ENCODE assay signal across 14 mouse cellular contexts in genomic region chr10:42154727-42155126, GRCm38 (mm10).
"Had no signal": no experiment of that assay in that cellular context is flagged by ENCODE, and none has a peak within 500 bp of the region (broad histone marks: within the 10 kb centered on the region; RNA-seq: fewer than 3 reads in every experiment).

No protein-coding gene starts in this region.

- H3K9ac ChIP-seq: lung, embryonic 14.5 days; midbrain, embryonic 13.5 days; midbrain, embryonic 15.5 days; neural tube, embryonic 12.5 days; stomach, embryonic 15.5 days had no signal

- DNase-seq: lung, adult 18-20 months; lung, embryonic 14.5 days; lung, postnatal 10 days; lung, postnatal 4 days; right cerebral cortex, postnatal 14 days; thymus, postnatal 14 days; thymus, postnatal 36 days had no signal

- H3K4me3 ChIP-seq: megakaryocyte, embryonic 14.5 days; midbrain, embryonic 13.5 days; midbrain, embryonic 15.5 days; neural tube, embryonic 12.5 days; stomach, embryonic 15.5 days had no signal

- ATAC-seq: midbrain, embryonic 13.5 days; midbrain, embryonic 15.5 days had no signal

- H3K27ac ChIP-seq: midbrain, embryonic 13.5 days; midbrain, embryonic 15.5 days; neural tube, embryonic 12.5 days; stomach, embryonic 15.5 days; stomach, postnatal 0 days had no signal

- H3K9me3 ChIP-seq: midbrain, embryonic 15.5 days; stomach, embryonic 15.5 days had no signal

- H3K36me3 ChIP-seq: midbrain, embryonic 13.5 days; midbrain, embryonic 15.5 days; neural tube, embryonic 12.5 days; stomach, embryonic 15.5 days had no signal

- H3K4me1 ChIP-seq: stomach, embryonic 15.5 days had no signal

- H3K4me2 ChIP-seq: lung, embryonic 14.5 days; midbrain, embryonic 11.5 days; midbrain, embryonic 13.5 days; midbrain, embryonic 15.5 days; neural tube, embryonic 12.5 days; stomach, embryonic 15.5 days had no signal

- H3K27me3 ChIP-seq: midbrain, embryonic 13.5 days; midbrain, embryonic 15.5 days; neural tube, embryonic 12.5 days; stomach, embryonic 15.5 days had no signal
